Mouse (Mus musculus) CH12F3 (cell line): ENCODE measurements around the gene Il18rap.
"Not testable (repeated sequence)": the region's sequence is repeated elsewhere in the genome, so short reads cannot be mapped to it uniquely, and the experiment has no call there.

Experiments used
- in situ Hi-C: fragments of 300-500 bp; cut with MboI; formaldehyde crosslinking; loops from 2 replicates; pipeline ENCODE4 v1.14.3; 2020; ENCODE audit warnings: low sequenced_read_pairs

Gene Il18rap

GRCm38 (mm10) chr1:40537577-40537976, 22.4 kb downstream of the Il18rap start:
- in situ Hi-C loops, result no loop called here

GRCm38 (mm10) chr1:40544650-40545049, 29.5 kb downstream of the Il18rap start:
- in situ Hi-C loops, result no loop called here

GRCm38 (mm10) chr1:40546645-40547044, 31.5 kb downstream of the Il18rap start:
- in situ Hi-C loops, result no loop called here

GRCm38 (mm10) chr1:40547064-40547572, 32.0 kb downstream of the Il18rap start:
- in situ Hi-C loops, result no loop called here

- in situ Hi-C loops, result no loop called here
Measured at GRCm38 (mm10) chr1:40547762-40548161, 32.6 kb downstream of the Il18rap start.

GRCm38 (mm10) chr1:40569374-40569773, 54.2 kb downstream of the Il18rap start:
- in situ Hi-C loops, result no loop called here

GRCm38 (mm10) chr1:40579784-40580183, 64.6 kb downstream of the Il18rap start, which contains the start of gene Slc9a4:
Gene Slc9a4 (plus strand): TSS chr1:40580081.
- in situ Hi-C loops, result no loop called here

GRCm38 (mm10) chr1:40580269-40580668, 65.1 kb downstream of the Il18rap start:
- in situ Hi-C loops, result no loop called here

GRCm38 (mm10) chr1:40586776-40587175, 71.6 kb downstream of the Il18rap start:
- in situ Hi-C loops, result no loop called here

- in situ Hi-C loops, result no loop called here
Measured at GRCm38 (mm10) chr1:40590931-40591330, 75.8 kb downstream of the Il18rap start.

GRCm38 (mm10) chr1:40597822-40598221, 82.7 kb downstream of the Il18rap start:
- in situ Hi-C loops, result no loop called here

- in situ Hi-C loops, result not testable (repeated sequence)
Measured at GRCm38 (mm10) chr1:40599661-40600060, 84.5 kb downstream of the Il18rap start.

- in situ Hi-C loops, result no loop called here
Measured at GRCm38 (mm10) chr1:40600394-40601327, 85.5 kb downstream of the Il18rap start.
